Mouse (Mus musculus) hindbrain, embryonic 10.5 days (tissue): ENCODE measurements around the gene Dusp12. TPM values are rescaled to one million over a fixed set of nuclear protein-coding genes. Genes with fewer than 3 reads are reported as not detected.
A peak's percentile ranks its signal among the peaks of the same experiment; 100 is the strongest.

Experiments
- DNase-seq: peaks from one replicate; pipeline ENCODE4 v3.0.0-alpha.2; 2017; ENCODE audit warnings: low spot score
- H3K27ac ChIP-seq: fragments of 300-500 bp; sonication (generic); 2 replicates; pipeline ENCODE4 v1.5.1; 2016; ENCODE audit warnings: mild to moderate bottlenecking, moderate library complexity
- H3K27me3 ChIP-seq: fragments of 300-500 bp; sonication (generic); 2 replicates; pipeline ENCODE4 v1.6.1; 2016; ENCODE audit warnings: mild to moderate bottlenecking; ENCODE audit not compliant: poor library complexity, insufficient read depth, severe bottlenecking
- H3K36me3 ChIP-seq: fragments of 300-500 bp; sonication (generic); 2 replicates; pipeline ENCODE4 v1.6.1; 2016; ENCODE audit warnings: mild to moderate bottlenecking, moderate library complexity
- H3K4me1 ChIP-seq: fragments of 300-500 bp; sonication (generic); replicated peaks from 2 replicates; pipeline ENCODE4 v1.6.1; 2016; ENCODE audit warnings: mild to moderate bottlenecking
- H3K4me3 ChIP-seq: fragments of 300-500 bp; sonication (generic); 2 replicates; pipeline ENCODE4 v1.5.1; 2016; ENCODE audit warnings: mild to moderate bottlenecking, moderate library complexity
- H3K9me3 ChIP-seq: fragments of 300-500 bp; sonication (generic); 2 replicates; pipeline ENCODE4 v1.6.1; 2016; ENCODE audit warnings: mild to moderate bottlenecking, moderate library complexity
- WGBS: fragments of 180-500 bp; shearing (Covaris S2); methylation state at CpG from one replicate; pipeline ENCODE4 v1.1.7; 2016; 5-methylcytosine and 5-hydroxymethylcytosine counted together
- polyA plus RNA-seq: library from polyadenylated mRNA; unstranded; fragments of >200 nt; fragmentation: Nextera tagmentation; extraction: Ambion mirVana; gene quantifications from 2 replicates; pipeline ENCODE4 v1.2.1, GENCODE M21; 2016

Gene Dusp12
- polyA plus RNA-seq, result 28.4 and 34.0 TPM in 2 replicates

DNA sequence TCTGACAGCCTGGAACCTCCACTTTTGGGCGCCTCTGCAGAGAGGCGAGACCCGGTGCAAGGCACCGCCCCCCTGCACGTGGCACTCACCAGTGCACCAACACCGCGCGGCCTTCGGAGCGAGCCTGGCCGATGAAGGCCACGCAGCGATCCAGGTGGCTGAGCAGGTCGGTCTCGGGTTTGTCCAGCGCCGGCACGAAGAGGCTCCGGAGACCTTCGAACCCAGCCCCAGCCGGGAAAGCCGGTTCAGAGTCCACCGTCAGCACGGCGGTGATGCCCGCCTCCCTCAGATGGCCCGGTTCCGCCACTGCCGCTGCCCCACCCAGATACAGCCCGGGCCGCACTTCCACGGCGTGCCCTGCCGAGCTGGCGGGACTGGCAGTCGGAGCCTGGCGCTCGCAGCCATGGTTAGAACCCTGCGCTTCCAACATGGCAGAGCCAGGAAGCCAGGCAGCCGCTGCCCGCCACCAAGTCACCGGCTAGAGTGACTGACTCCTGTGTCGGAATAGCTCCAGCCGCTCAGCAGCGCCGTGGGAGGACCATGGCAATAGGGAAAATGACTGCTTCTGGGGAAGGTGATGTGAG, at the start of gene Dusp12, which contains the start of gene Gm26620:
Gene Dusp12 (minus strand): TSS at position 563 of the 584 bp plus-strand sequence.
Gene Gm26620 (plus strand): TSS at position 88 of the 584 bp plus-strand sequence.
- DNase-seq, result peak; percentile 89
- H3K9me3 ChIP-seq, result no peaks in the 10 kb centered on the region
- H3K27me3 ChIP-seq, result no peaks in the 10 kb centered on the region
- H3K36me3 ChIP-seq, result peaks cover 22% of the 10 kb centered on the region
- H3K27ac ChIP-seq, result peak within 1 kb of the TSS; percentile 92
- H3K4me1 ChIP-seq, result peaks cover 29% of the 10 kb centered on the region
- under 1% methylated on average over 46 of the region's 46 CpGs for WGBS
- H3K4me3 ChIP-seq, result peak within 1 kb of the TSS; percentile 90

DNA sequence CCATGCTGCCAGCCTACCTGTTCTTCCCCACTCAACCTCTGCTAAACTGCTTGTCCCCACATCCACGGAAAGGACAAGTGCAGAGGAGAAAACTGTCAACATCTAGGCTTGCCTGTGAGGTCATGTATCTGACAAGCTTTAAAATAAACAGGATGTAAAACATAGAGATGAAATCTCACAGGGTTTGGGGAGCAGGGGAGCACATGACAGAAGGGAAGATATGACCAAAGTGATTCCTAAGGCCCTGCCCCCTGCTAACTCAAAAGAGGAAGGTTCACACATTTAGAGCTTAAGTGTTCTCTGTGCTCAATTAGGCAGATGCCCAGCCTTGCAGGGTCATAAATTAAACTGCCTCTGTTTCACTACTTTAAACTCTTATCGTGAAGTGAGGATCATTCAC, 49.0 kb upstream of the Dusp12 start:
- no peaks in the 10 kb centered on the region for H3K27me3 ChIP-seq
- no peaks in the 10 kb centered on the region for H3K9me3 ChIP-seq
- H3K36me3 ChIP-seq, result no peaks in the 10 kb centered on the region
- no peak overlapping the region for H3K27ac ChIP-seq
- 76% methylated on average over 2 of the region's 2 CpGs for WGBS
- H3K4me1 ChIP-seq, result no peaks in the 10 kb centered on the region
- no peak overlapping the region for H3K4me3 ChIP-seq
- DNase-seq, result no peak

DNA sequence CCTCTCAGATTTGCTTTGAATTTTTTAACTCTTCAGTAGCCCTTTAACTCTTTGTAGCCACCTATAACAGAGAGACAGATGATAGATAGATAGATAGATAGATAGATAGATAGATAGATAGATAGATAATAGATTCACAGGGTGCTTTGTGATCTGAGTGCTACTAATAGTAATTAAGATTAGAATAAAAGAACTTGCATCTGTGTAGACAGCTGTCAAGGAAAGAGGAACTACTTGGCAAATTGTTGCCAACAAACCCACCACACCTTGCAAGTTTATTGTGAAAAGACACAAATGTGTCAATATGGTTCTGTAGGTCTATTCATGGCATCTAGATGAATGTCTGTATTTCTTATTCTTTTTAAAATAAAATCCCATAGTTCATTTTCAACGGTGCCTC, 48.6 kb upstream of the Dusp12 start:
- DNase-seq, result no peak
- WGBS, result 89% methylated on average over 1 of the region's 1 CpGs
- no peaks in the 10 kb centered on the region for H3K9me3 ChIP-seq
- H3K36me3 ChIP-seq, result no peaks in the 10 kb centered on the region
- H3K4me1 ChIP-seq, result no peaks in the 10 kb centered on the region
- H3K4me3 ChIP-seq, result no peak overlapping the region
- no peak overlapping the region for H3K27ac ChIP-seq
- no peaks in the 10 kb centered on the region for H3K27me3 ChIP-seq

DNA sequence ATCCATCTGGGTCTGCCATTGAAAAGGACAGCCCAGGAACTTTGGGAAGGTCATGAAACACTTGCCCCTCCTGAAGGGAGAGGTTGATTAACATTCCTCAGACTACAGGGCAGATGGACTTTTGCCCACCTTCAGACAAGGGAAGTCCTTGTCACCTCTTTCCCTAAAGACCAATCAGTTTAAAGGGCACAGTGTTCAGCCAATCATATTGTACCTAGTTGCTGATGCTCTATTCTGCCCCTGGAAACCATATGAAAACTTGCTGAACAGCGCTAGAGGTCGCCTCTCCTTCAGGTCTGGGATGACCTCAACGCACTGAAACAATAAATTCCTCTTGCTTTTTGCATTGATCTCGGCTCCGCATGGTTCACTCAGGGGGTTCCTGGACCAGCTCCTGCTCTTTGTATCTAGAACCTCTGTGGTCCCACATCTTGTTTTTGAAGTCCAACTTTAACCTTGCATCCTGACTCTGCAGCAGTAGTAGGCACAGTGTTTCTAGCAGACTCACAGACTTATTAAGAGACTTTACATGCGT, 48.1 kb upstream of the Dusp12 start:
- Histone ChIP-seq H3K9me3 (no peaks in the 10 kb centered on the region), H3K27me3 (no peaks in the 10 kb centered on the region), H3K27ac (no peak overlapping the region), H3K4me3 (no peak overlapping the region), H3K4me1 (no peaks in the 10 kb centered on the region), H3K36me3 (no peaks in the 10 kb centered on the region)
- DNase-seq, result no peak
- WGBS, result 77% methylated on average over 6 of the region's 6 CpGs

DNA sequence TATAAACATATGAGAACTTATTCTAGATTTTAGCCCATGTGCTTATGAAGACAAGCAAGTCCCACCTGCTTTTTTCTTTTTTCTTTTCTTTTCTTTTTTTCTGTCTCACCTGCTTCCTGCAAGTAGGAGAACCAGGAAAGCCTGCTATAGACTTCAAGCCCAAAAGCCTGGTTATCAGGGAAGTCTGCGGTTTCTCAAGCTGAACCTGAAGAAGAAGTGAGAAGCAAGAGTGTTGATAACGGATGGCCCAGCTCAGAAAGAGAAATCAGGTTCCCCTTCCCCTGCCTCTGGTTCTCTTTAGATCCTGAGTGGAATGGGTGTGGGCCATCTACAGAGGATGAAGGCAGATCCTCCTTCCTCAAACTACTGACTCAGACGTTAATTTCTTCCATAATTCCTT, 46.7 kb upstream of the Dusp12 start:
- Histone ChIP-seq H3K27me3 (no peaks in the 10 kb centered on the region), H3K27ac (no peak overlapping the region), H3K36me3 (no peaks in the 10 kb centered on the region), H3K4me1 (no peaks in the 10 kb centered on the region), H3K9me3 (no peaks in the 10 kb centered on the region), H3K4me3 (no peak overlapping the region)
- DNase-seq, result no peak
- WGBS, result 89% methylated on average over 3 of the region's 3 CpGs

DNA sequence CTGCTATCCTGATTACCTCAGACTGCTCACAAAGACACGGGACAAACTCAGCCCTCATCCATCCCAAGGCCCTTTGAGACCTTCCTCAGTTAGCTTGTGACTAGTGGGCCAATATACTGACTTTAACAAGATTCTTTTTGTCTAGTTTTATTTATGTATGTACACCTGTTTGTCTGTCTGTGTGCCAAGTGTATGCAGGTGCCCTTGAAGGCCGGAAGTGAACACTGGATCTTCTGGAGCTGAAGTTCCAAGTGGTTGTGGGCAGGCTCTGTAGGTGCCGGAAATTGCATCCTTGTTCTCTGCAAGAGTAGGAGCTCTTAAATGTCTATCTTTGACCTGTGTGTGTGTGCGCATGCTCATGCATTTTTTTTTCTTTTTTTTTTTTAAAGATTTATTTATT, 43.9 kb upstream of the Dusp12 start:
- no peaks in the 10 kb centered on the region for H3K9me3 ChIP-seq
- H3K27ac ChIP-seq, result no peak overlapping the region
- H3K27me3 ChIP-seq, result no peaks in the 10 kb centered on the region
- H3K4me3 ChIP-seq, result no peak overlapping the region
- WGBS, result 89% methylated on average over 4 of the region's 4 CpGs
- H3K4me1 ChIP-seq, result no peaks in the 10 kb centered on the region
- H3K36me3 ChIP-seq, result no peaks in the 10 kb centered on the region
- DNase-seq, result no peak

DNA sequence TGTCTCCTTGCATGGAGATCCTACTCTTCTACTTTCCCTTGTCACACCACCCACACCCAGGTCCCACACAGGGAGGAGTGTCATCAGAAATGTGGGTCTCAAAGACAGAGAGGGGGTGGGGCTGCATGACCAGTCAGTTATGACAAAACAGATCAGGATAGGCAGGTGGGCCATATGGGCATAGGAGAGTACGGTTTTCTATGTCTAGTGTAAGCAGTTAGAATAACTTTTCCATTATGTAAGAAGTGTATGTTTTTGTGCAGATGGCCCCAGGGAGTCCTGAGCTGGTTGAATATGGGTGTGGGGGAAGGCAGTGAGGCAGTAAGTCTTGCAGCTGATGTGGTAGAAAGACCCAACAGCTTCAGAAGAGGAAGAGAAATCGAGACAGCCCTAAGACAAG, 43.1 kb upstream of the Dusp12 start:
- H3K9me3 ChIP-seq, result no peaks in the 10 kb centered on the region

DNA sequence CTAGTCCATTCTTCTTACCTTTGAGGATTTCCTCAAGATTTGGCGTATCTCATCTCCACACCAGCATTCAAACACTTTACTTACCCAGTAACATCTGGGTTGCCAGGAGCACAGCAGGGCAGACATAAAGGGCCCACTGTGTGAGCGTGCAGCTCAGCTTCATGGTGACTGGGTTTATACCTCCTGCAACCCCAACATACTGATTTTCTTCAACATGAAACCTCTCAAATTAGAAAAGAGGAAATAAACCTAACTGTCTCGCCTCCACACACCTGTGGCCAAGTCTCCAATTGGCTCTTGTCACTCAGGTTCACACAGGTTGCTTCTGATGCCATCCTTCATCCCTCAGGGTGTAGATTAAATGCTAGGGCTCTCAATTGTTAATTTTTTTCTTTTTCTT, 42.0 kb upstream of the Dusp12 start, which contains the start of gene Fcrla:
Gene Fcrla (minus strand): TSS at position 206 of the 400 bp plus-strand sequence.
- Histone ChIP-seq H3K36me3 (no peaks in the 10 kb centered on the region), H3K4me1 (no peaks in the 10 kb centered on the region), H3K27ac (no peak within 1 kb of the TSS), H3K4me3 (no peak within 1 kb of the TSS), H3K9me3 (no peaks in the 10 kb centered on the region), H3K27me3 (no peaks in the 10 kb centered on the region)
- 84% methylated on average over 3 of the region's 3 CpGs for WGBS
- DNase-seq, result no peak

More for the DNA sequence above, 43.1 kb upstream of the Dusp12 start:
- H3K27ac ChIP-seq, result no peak overlapping the region
- no peaks in the 10 kb centered on the region for H3K4me1 ChIP-seq
- H3K4me3 ChIP-seq, result no peak overlapping the region
- 79% methylated on average over 2 of the region's 2 CpGs for WGBS
- H3K27me3 ChIP-seq, result no peaks in the 10 kb centered on the region
- DNase-seq, result no peak
- H3K36me3 ChIP-seq, result no peaks in the 10 kb centered on the region

DNA sequence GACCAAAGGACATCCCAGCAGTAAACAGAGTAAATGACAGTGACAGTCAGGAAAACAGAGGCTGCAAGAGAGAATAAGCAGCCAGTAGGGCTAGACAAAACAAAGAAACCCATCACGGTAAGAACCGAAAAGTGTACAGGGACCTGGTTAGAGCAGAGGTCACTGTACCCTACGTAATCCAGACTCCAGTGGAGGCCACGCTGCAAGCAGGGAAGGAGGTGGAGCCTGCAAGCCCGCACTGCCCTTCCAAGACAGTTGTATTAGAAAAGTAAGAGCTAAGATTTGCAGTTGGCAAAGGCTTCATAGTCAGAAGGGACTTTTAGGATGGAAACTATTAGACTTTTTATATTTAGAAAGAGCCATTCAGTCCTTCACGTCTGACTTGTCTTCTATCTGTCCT, 41.6 kb upstream of the Dusp12 start:
- Histone ChIP-seq H3K27me3 (no peaks in the 10 kb centered on the region), H3K9me3 (no peaks in the 10 kb centered on the region), H3K27ac (no peak overlapping the region), H3K4me1 (no peaks in the 10 kb centered on the region), H3K4me3 (no peak overlapping the region), H3K36me3 (no peaks in the 10 kb centered on the region)
- no peak for DNase-seq
- 68% methylated on average over 6 of the region's 6 CpGs for WGBS

DNA sequence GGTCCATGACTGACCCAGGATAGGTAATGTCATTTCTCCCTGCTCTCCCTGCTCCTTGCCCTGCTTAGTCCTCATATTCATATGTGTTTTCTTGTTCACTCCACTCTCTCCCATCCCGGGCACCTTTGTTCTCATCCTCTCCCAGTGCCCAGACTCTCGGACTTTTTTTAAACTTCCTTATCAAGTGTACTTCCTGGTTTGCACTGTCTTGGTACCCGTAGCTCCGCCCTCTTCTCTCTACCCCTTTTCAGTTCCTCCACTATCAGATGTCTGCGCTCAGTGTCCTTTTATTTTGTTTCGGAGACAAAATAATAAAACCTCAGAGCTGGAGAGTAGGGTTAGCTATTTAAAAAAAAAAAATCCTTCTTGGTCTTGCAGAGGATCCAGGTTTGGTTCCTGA, 39.1 kb upstream of the Dusp12 start:
- H3K9me3 ChIP-seq, result no peaks in the 10 kb centered on the region
- 87% methylated on average over 6 of the region's 6 CpGs for WGBS
- no peak overlapping the region for H3K27ac ChIP-seq
- H3K36me3 ChIP-seq, result no peaks in the 10 kb centered on the region
- no peak for DNase-seq
- no peaks in the 10 kb centered on the region for H3K27me3 ChIP-seq
- H3K4me3 ChIP-seq, result no peak overlapping the region
- H3K4me1 ChIP-seq, result no peaks in the 10 kb centered on the region

DNA sequence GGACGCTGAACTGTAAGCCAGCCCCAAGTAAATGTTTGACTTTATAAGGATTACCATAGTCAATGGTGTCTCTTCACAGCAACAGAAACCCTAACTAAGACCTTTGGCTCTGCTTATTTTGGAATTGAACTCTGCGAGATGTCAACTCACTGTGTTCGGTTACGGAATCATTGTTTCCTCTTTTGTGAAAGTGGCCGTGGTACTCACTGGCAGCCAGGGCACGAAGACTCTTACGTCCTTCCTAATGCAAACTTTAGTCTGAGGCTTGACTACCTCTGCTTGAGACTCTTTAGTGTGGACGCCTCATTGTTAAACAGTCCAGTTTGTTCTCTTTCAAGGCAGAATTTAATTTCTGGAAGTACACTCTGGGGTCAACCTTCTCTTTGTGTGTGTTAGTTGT, 34.0 kb upstream of the Dusp12 start:
- Histone ChIP-seq H3K4me1 (no peaks in the 10 kb centered on the region), H3K27ac (no peak overlapping the region), H3K27me3 (no peaks in the 10 kb centered on the region), H3K9me3 (no peaks in the 10 kb centered on the region), H3K4me3 (no peak overlapping the region), H3K36me3 (no peaks in the 10 kb centered on the region)
- DNase-seq, result no peak
- 93% methylated on average over 8 of the region's 8 CpGs for WGBS

DNA sequence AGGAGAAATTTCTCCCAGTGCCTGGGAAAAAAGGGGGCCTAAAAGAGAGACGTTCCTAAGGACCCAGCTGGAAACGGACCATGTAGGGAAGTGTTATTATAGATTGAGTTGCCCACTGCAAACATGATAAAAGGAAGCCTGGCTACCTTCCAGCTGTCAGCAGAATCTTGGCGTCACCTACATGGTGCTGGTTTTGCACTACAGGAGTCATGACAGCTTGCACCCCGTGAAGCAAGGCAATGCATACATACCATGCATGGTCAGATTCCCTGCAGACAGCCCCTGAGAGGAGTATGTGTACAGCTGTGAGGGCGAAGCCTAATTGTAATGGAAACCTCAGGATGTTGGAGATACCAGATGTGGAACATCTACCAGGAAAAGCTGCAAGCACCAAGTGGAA, 30.3 kb upstream of the Dusp12 start:
- H3K4me1 ChIP-seq, result no peaks in the 10 kb centered on the region
- H3K4me3 ChIP-seq, result no peak overlapping the region
- DNase-seq, result no peak
- H3K27me3 ChIP-seq, result peaks cover under 1% of the 10 kb centered on the region; the same call in 1 of the 2 replicates
- WGBS, result 85% methylated on average over 5 of the region's 5 CpGs
- no peak overlapping the region for H3K27ac ChIP-seq
- no peaks in the 10 kb centered on the region for H3K36me3 ChIP-seq
- no peaks in the 10 kb centered on the region for H3K9me3 ChIP-seq

DNA sequence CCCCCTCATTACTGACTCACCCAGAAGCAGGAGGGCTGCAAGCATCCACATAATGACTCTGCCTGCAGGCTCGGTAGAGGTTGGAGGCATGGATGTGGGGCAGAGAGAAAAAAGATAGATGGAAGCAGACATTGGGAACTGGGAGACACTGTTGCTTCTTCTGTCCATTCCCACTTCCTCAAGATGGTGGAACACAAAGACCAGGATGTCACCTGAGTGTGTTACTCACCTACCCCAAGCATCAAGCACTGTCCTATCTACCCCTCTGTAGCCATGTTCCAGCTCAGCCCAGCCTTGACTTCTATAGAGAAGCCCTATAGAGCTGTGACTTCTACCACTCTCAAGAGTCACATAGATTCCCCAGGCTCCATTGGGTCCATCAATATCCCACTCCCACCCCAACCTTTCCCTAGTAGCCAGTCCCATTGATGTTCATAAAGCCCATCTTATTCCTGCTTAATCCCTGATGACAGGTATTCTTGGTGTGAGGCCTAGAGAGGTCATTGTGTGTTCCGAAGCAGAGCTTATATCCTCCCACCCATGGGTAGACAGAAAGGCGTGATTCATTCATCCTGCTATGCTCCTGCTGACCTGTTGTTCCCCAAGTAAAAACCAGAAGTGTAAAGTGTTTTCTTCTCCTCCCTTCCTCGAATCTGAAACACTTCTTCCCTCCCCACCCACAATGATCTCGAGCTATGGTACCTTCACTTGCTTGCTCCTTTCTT, 27.7 kb upstream of the Dusp12 start, which contains the start of gene Fcrlb:
Gene Fcrlb (minus strand): TSS at position 51 of the 725 bp plus-strand sequence.
- no peaks in the 10 kb centered on the region for H3K36me3 ChIP-seq

More for the DNA sequence above, 27.7 kb upstream of the Dusp12 start, which contains the start of gene Fcrlb:
- WGBS, result 78% methylated on average over 5 of the region's 5 CpGs
- no peak for DNase-seq
- H3K4me3 ChIP-seq, result no peak within 1 kb of the TSS
- H3K4me1 ChIP-seq, result peaks cover 7% of the 10 kb centered on the region
- H3K27ac ChIP-seq, result no peak within 1 kb of the TSS
- peaks cover 26% of the 10 kb centered on the region for H3K27me3 ChIP-seq
- H3K9me3 ChIP-seq, result no peaks in the 10 kb centered on the region
